Mouse (Mus musculus) thymus, adult 2 months (tissue): ENCODE results near the gene Fndc7.

Experiments used
- CTCF ChIP-seq: fragments of 200-500 bp; IDR thresholded peaks from 2 replicates; pipeline ENCODE4 v1.5.1; 2012; ENCODE audit warnings: mild to moderate bottlenecking, control low read depth, low read length, moderate library complexity, borderline replicate concordance; ENCODE audit not compliant: control insufficient read depth, poor library complexity, insufficient read depth; ENCODE audit errors: extremely low read depth
- POLR2A ChIP-seq: fragments of 200-500 bp; IDR thresholded peaks from 2 replicates; pipeline ENCODE4 v1.6.1; 2012; ENCODE audit warnings: mild to moderate bottlenecking, low read length, control low read depth, moderate library complexity; ENCODE audit not compliant: control insufficient read depth, poor library complexity, insufficient read depth; ENCODE audit errors: extremely low read depth

DNA sequence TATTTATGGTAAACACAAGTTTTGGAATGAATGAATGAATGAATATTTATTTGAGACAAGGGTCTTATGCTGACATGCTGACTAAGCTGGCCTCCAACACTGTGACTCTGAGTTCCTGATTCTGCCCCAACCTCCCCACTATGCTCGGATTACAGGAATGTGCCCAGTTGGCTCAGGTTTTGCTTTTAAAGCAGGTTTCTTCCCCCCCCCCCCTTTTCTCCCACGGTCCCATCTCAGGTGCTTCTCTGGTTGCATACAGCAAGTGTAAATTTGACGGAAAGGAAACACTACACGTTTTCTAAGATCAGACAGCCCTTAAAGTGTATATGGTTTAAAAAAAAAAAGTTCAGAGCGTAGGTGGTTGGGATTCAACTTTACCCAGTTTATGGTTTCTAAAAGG lies 49.8 kb upstream of the Fndc7 start, which contains the start of gene Henmt1:
- no peak for TF ChIP-seq CTCF
- no peak for TF ChIP-seq POLR2A
